Mouse (Mus musculus): ENCODE measurements around the gene Rtf1.

Gene Rtf1

GRCm38 (mm10) chr2:119737124-119737523 is 62.3 kb downstream of the Rtf1 start:
- DNase-seq, result no peak

GRCm38 (mm10) chr2:119740567-119740966 is 65.7 kb downstream of the Rtf1 start:
- no peak for DNase-seq

GRCm38 (mm10) chr2:119741581-119742411 is 66.9 kb downstream of the Rtf1 start, which contains the start of gene Itpka:
Gene Itpka (plus strand): TSS chr2:119742337.
- DNase-seq, result no peak

- DNase-seq, result no peak
These were observed 67.8 kb downstream of the Rtf1 start for GRCm38 (mm10) chr2:119742461-119743175.

- no peak for DNase-seq
These were observed 68.4 kb downstream of the Rtf1 start for GRCm38 (mm10) chr2:119743176-119743807.

GRCm38 (mm10) chr2:119743808-119744162 is 68.9 kb downstream of the Rtf1 start:
- no peak for DNase-seq

GRCm38 (mm10) chr2:119744163-119745111 is 69.6 kb downstream of the Rtf1 start:
- no peak for DNase-seq

- DNase-seq, result no peak
These were observed 70.4 kb downstream of the Rtf1 start for GRCm38 (mm10) chr2:119745281-119745680.

GRCm38 (mm10) chr2:119747554-119747953 is 72.7 kb downstream of the Rtf1 start:
- no peak for DNase-seq

- DNase-seq, result no peak
These were observed 74.4 kb downstream of the Rtf1 start for GRCm38 (mm10) chr2:119749260-119749659.

- DNase-seq, result peak; percentile 16
These were observed 82.8 kb downstream of the Rtf1 start for GRCm38 (mm10) chr2:119757601-119758100.

- peak; percentile 31 for DNase-seq
These were observed 83.4 kb downstream of the Rtf1 start for GRCm38 (mm10) chr2:119758101-119758843.

- DNase-seq, result no peak
These were observed 84.3 kb downstream of the Rtf1 start for GRCm38 (mm10) chr2:119758844-119759835.

GRCm38 (mm10) chr2:119760251-119760650 is 85.4 kb downstream of the Rtf1 start, which contains the start of gene Ltk:
Gene Ltk (minus strand): TSS chr2:119760431.
- DNase-seq, result no peak

GRCm38 (mm10) chr2:119762276-119762675 is 87.4 kb downstream of the Rtf1 start:
- DNase-seq, result no peak

- no peak for DNase-seq
These were observed 89.1 kb downstream of the Rtf1 start for GRCm38 (mm10) chr2:119763924-119764323.

- no peak for DNase-seq
These were observed 92.4 kb downstream of the Rtf1 start for GRCm38 (mm10) chr2:119767246-119767645.

All from cerebellum, adult 11 months (tissue).